28 mouse cellular contexts compared by ENCODE assay signal in the genomic region with DNA sequence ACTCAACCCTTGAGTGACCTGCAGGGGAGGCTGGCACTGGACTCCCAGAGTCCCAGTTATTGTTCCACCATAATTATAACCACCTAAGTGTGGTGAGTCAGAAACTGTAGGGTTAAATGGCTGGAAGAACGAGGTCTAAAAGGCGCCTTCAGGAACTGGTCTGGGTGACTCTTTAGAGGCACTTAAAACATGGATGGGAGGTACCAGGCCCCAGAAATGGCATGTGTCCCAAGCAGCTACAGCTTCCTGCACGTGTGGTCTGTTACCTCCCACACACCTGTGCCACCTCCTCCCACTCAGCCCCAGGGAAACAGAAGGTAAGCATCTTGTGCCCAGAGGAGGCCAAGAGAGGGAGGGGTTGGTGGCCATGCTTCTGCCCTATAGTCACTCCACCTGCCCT.
A peak's percentile ranks its signal among the peaks of the same experiment; 100 is the strongest.
DNase-seq lines count a peak whose midpoint lies in the region; ATAC-seq and TF ChIP-seq lines count a peak whose summit lies in the region.
"Had no signal": no experiment of that assay in that cellular context is flagged by ENCODE, and none has a peak within 500 bp of the region (broad histone marks: within the 10 kb centered on the region; RNA-seq: fewer than 3 reads in every experiment).

No protein-coding gene starts in this region.

- no peak for TF ChIP-seq CTCF in lung, adult 2 months (IDR thresholded peaks at IDR 0.05; ENCODE audit: insufficient read depth, low read length)

- TF ChIP-seq POLR2A in lung, adult 2 months (IDR thresholded peaks at IDR 0.05; ENCODE audit: borderline replicate concordance, extremely low read depth, low read depth, low read length) = no peak

- WGBS in lung, adult 2 months = 43% methylated on average over 3 of the region's 3 CpGs
- WGBS in lung, embryonic 16.5 days = 34% methylated on average over 3 of the region's 3 CpGs

- H3K27ac ChIP-seq in lung, embryonic 16.5 days (ENCODE audit: low read length) = peak overlapping the region; percentile 84
- H3K27ac ChIP-seq: heart, embryonic 10.5 days; heart, embryonic 15.5 days; hindbrain, embryonic 12.5 days; hindbrain, postnatal 0 days; intestine, embryonic 15.5 days; liver, embryonic 13.5 days; neural tube, embryonic 12.5 days had no signal

- H3K9me3 ChIP-seq in lung, embryonic 16.5 days (ENCODE audit: control insufficient read depth, low read length) = no peaks in the 10 kb centered on the region
- H3K9me3 ChIP-seq: heart, embryonic 10.5 days; heart, embryonic 15.5 days; hindbrain, embryonic 12.5 days; intestine, embryonic 15.5 days; liver, embryonic 13.5 days; neural tube, embryonic 12.5 days had no signal

- no peak overlapping the region for H3K9ac ChIP-seq in lung, embryonic 16.5 days (ENCODE audit: low read length)
- H3K9ac ChIP-seq: heart, embryonic 15.5 days; hindbrain, embryonic 12.5 days; intestine, embryonic 15.5 days; liver, embryonic 13.5 days; neural tube, embryonic 12.5 days had no signal

- H3K36me3 ChIP-seq in lung, embryonic 16.5 days (ENCODE audit: control insufficient read depth, insufficient read depth, low read length) = no peaks in the 10 kb centered on the region
- H3K36me3 ChIP-seq: heart, embryonic 10.5 days; heart, embryonic 15.5 days; hindbrain, embryonic 12.5 days; intestine, embryonic 15.5 days; liver, embryonic 13.5 days; neural tube, embryonic 12.5 days had no signal

- H3K27me3 ChIP-seq in lung, embryonic 16.5 days (ENCODE audit: control insufficient read depth, insufficient read depth, low read depth, low read length) = no peaks in the 10 kb centered on the region
- H3K27me3 ChIP-seq: heart, embryonic 15.5 days; hindbrain, embryonic 12.5 days; intestine, embryonic 15.5 days; liver, embryonic 13.5 days; neural tube, embryonic 12.5 days had no signal

- H3K4me2 ChIP-seq in lung, embryonic 16.5 days (ENCODE audit: low read depth, low read length) = no peak overlapping the region
- H3K4me2 ChIP-seq: heart, embryonic 15.5 days; hindbrain, embryonic 12.5 days; intestine, embryonic 15.5 days; liver, embryonic 13.5 days; neural tube, embryonic 12.5 days had no signal

- DNase-seq in cerebellum, postnatal 25 days = peak; percentile 29 to 44
- no peak for DNase-seq in cerebellum, postnatal 10 days
- DNase-seq in lung, adult 2 months = peak; percentile 51
- DNase-seq in lung, postnatal 36 days = peak; percentile 82
- no peak for DNase-seq in frontal cortex, postnatal 10 days (ENCODE audit: low spot score in 2 of 2)
- DNase-seq: adrenal gland, adult 8-10 months; B cell, adult 2 months; gastrocnemius, postnatal 14 days; heart, postnatal 36 days; kidney, adult 2 months; kidney, postnatal 36 days; left cerebral cortex, postnatal 4 days; liver, embryonic 13.5 days; right cerebral cortex, adult 18-20 months; spleen, adult 18-20 months; thymus, adult 2 months; thymus, postnatal 36 days had no signal

- no peak overlapping the region for H3K4me3 ChIP-seq in lung, adult 2 months (replicated peaks; ENCODE audit: extremely low read depth, low read depth, low read length)
- no peak overlapping the region for H3K4me3 ChIP-seq in lung, embryonic 16.5 days (ENCODE audit: low read length)
- H3K4me3 ChIP-seq: erythroblast, embryonic 14.5 days; heart, embryonic 10.5 days; heart, embryonic 15.5 days; hindbrain, embryonic 12.5 days; intestine, embryonic 15.5 days; liver, embryonic 13.5 days; myocyte; neural tube, embryonic 12.5 days had no signal

- peak; percentile 80 for ATAC-seq in lung, embryonic 16.5 days (ENCODE audit: low read depth)
- no peak for ATAC-seq in frontal cortex, adult (ENCODE audit: low TSS enrichment)
- ATAC-seq: forebrain, embryonic 16.5 days; hindbrain, postnatal 0 days; intestine, embryonic 15.5 days had no signal

- H3K4me1 ChIP-seq in lung, adult 2 months (ENCODE audit: control insufficient read depth, insufficient read depth, low read length) = peaks cover 6% of the 10 kb centered on the region; the same call in 1 of the 2 replicates
- peaks cover 31% of the 10 kb centered on the region for H3K4me1 ChIP-seq in lung, embryonic 16.5 days (replicated peaks; ENCODE audit: control insufficient read depth, insufficient read depth, low read length)

Comparison
In these comparisons a context has a peak if more than half of its experiments do, and no peak if none do; other contexts are left out.
1. DNase-seq: peak in cerebellum, postnatal 25 days (2 of 2), lung, adult 2 months (single experiment) and lung, postnatal 36 days (single experiment); none in cerebellum, postnatal 10 days (0 of 2) and frontal cortex, postnatal 10 days (0 of 2).